Mouse (Mus musculus) lung, postnatal 0 days (tissue): ENCODE data around the gene Hectd3. TPM values are rescaled to one million over a fixed set of nuclear protein-coding genes. Genes with fewer than 3 reads are reported as not detected.

Experiments
- ATAC-seq: fragments of 200-750 bp; cut with Nextera tagmentation; 2 replicates; pipeline ENCODE4 v1.8.0; 2017; ENCODE audit warnings: moderate library complexity
- DNase-seq: peaks from one replicate; pipeline ENCODE4 v3.0.0-alpha.2; 2016; ENCODE audit warnings: low spot score
- H3K27ac ChIP-seq: fragments of 300-500 bp; sonication (generic); 2 replicates; pipeline ENCODE4 v1.5.1; 2014; ENCODE audit warnings: antibody characterized with exemption, mild to moderate bottlenecking, low read length, mixed read lengths
- H3K27me3 ChIP-seq: fragments of 300-500 bp; sonication (generic); replicated peaks from 2 replicates; pipeline ENCODE4 v1.6.1; 2014; ENCODE audit warnings: low read length, mixed read lengths; ENCODE audit not compliant: insufficient read depth
- H3K36me3 ChIP-seq: fragments of 300-500 bp; sonication (generic); 2 replicates; pipeline ENCODE4 v1.6.1; 2014; ENCODE audit warnings: low read length, mixed read lengths; ENCODE audit not compliant: insufficient read depth
- H3K4me1 ChIP-seq: fragments of 300-500 bp; sonication (generic); 2 replicates; pipeline ENCODE4 v1.6.1; 2014; ENCODE audit warnings: antibody characterized with exemption, low read depth, low read length, mixed read lengths; ENCODE audit not compliant: insufficient read depth
- H3K4me2 ChIP-seq: fragments of 300-500 bp; sonication (generic); replicated peaks from 2 replicates; pipeline ENCODE4 v1.6.1; 2014; ENCODE audit warnings: low read depth, mild to moderate bottlenecking, low read length, moderate library complexity, mixed read lengths
- H3K4me3 ChIP-seq: fragments of 300-500 bp; sonication (generic); 2 replicates; pipeline ENCODE4 v1.5.1; 2014; ENCODE audit warnings: low read depth, low read length
- H3K9ac ChIP-seq: fragments of 300-500 bp; sonication (generic); replicated peaks from 2 replicates; pipeline ENCODE4 v1.6.1; 2014; ENCODE audit warnings: low read depth, mild to moderate bottlenecking
- H3K9me3 ChIP-seq: fragments of 300-500 bp; sonication (generic); 2 replicates; pipeline ENCODE4 v1.6.1; 2016; ENCODE audit warnings: low read length, mixed read lengths
- CTCF ChIP-seq: IDR thresholded peaks from 2 replicates; pipeline ENCODE4 v1.5.1; 2016; ENCODE audit warnings: antibody characterized with exemption, mild to moderate bottlenecking
- EP300 ChIP-seq: IDR thresholded peaks from 2 replicates; pipeline ENCODE4 v1.6.1; 2016; ENCODE audit warnings: antibody characterized with exemption, mild to moderate bottlenecking, control low read depth
- WGBS: fragments of 180-500 bp; shearing (Covaris S2); extraction: QIAGEN DNeasy Blood & Tissue Kit; methylation state at CpG from one replicate; pipeline ENCODE4 v1.1.7; 2014; 5-methylcytosine and 5-hydroxymethylcytosine counted together
- polyA plus RNA-seq: library from polyadenylated mRNA; unstranded; fragments of >200 nt; fragmentation: Nextera tagmentation; extraction: Ambion mirVana; gene quantifications from 2 replicates; pipeline ENCODE4 v1.2.1, GENCODE M21; 2015

Hectd3 gene
- polyA plus RNA-seq, 1 experiment from 2014 or later: 10.2 TPM

GRCm38 (mm10) chr4:116987122-116987456 lies 8.0 kb upstream of the Hectd3 start:
- H3K36me3 ChIP-seq: no peaks in the 10 kb centered on the region; the same call in 1 of the 2 replicates
- H3K9ac ChIP-seq: no peak overlapping the region
- H3K4me1 ChIP-seq: no peaks in the 10 kb centered on the region
- WGBS: 57% methylated on average over 5 of the region's 5 CpGs
- H3K9me3 ChIP-seq: no peaks in the 10 kb centered on the region
- H3K4me2 ChIP-seq: no peak overlapping the region
- DNase-seq (no peak), ATAC-seq (no peak)
- H3K27me3 ChIP-seq: no peaks in the 10 kb centered on the region
- TF ChIP-seq EP300 (no peak), CTCF (no peak)
- no peak overlapping the region for H3K27ac ChIP-seq
- H3K4me3 ChIP-seq: no peak overlapping the region

- Histone ChIP-seq H3K9ac (no peak overlapping the region), H3K4me2 (no peak overlapping the region), H3K36me3 (no peaks in the 10 kb centered on the region; the same call in 1 of the 2 replicates), H3K4me1 (peaks cover 8% of the 10 kb centered on the region; the same call in 1 of the 2 replicates), H3K4me3 (no peak overlapping the region), H3K27me3 (no peaks in the 10 kb centered on the region), H3K27ac (no peak overlapping the region), H3K9me3 (no peaks in the 10 kb centered on the region)
- ATAC-seq: no peak
- TF ChIP-seq CTCF (no peak), EP300 (no peak)
- 69% methylated on average over 6 of the region's 6 CpGs for WGBS
- no peak for DNase-seq
Measured at GRCm38 (mm10) chr4:116989731-116990130, 5.4 kb upstream of the Hectd3 start.

- no peaks in the 10 kb centered on the region for H3K9me3 ChIP-seq
- peaks cover 14% of the 10 kb centered on the region for H3K4me1 ChIP-seq
- DNase-seq (peak; percentile 76), ATAC-seq (no peak)
- no peak overlapping the region for H3K4me3 ChIP-seq
- no peaks in the 10 kb centered on the region for H3K27me3 ChIP-seq
- no peaks in the 10 kb centered on the region; the same call in 1 of the 2 replicates for H3K36me3 ChIP-seq
- H3K9ac ChIP-seq: no peak overlapping the region
- no peak for TF ChIP-seq EP300
- TF ChIP-seq CTCF: peak; percentile 97
- WGBS: 13% methylated on average over 7 of the region's 7 CpGs
- H3K4me2 ChIP-seq: no peak overlapping the region
- H3K27ac ChIP-seq: no peak overlapping the region
Measured at GRCm38 (mm10) chr4:116991366-116991765, 3.8 kb upstream of the Hectd3 start.

GRCm38 (mm10) chr4:116993672-116994621 lies 1.2 kb upstream of the Hectd3 start, which contains the start of gene Urod:
TSS of gene Urod (minus strand) at chr4:116994413.
- peaks cover 14% of the 10 kb centered on the region for H3K4me1 ChIP-seq
- H3K27ac ChIP-seq: peak within 1 kb of the TSS; percentile 80
- H3K27me3 ChIP-seq: no peaks in the 10 kb centered on the region
- no peaks in the 10 kb centered on the region; the same call in 1 of the 2 replicates for H3K36me3 ChIP-seq
- H3K9me3 ChIP-seq: no peaks in the 10 kb centered on the region
- H3K4me3 ChIP-seq: peak within 1 kb of the TSS; percentile 91
- peak within 1 kb of the TSS; percentile 96 for H3K4me2 ChIP-seq
- no peak for TF ChIP-seq CTCF
- TF ChIP-seq EP300: no peak
- peak; percentile 98 for DNase-seq
- peak; percentile 97 for ATAC-seq
- peak within 1 kb of the TSS; percentile 82 for H3K9ac ChIP-seq
- under 1% methylated on average over 38 of the region's 38 CpGs for WGBS

- H3K27ac ChIP-seq: peak overlapping the region; percentile 80
- no peaks in the 10 kb centered on the region for H3K27me3 ChIP-seq
- H3K4me1 ChIP-seq: peaks cover 14% of the 10 kb centered on the region
- H3K4me2 ChIP-seq: peak overlapping the region; percentile 96
- H3K36me3 ChIP-seq: peaks cover 7% of the 10 kb centered on the region; the same call in 1 of the 2 replicates
- 2% methylated on average over 16 of the region's 16 CpGs for WGBS
- DNase-seq: peak; percentile 75
- H3K9ac ChIP-seq: peak overlapping the region; percentile 82
- ATAC-seq: peak; percentile 37
- no peaks in the 10 kb centered on the region for H3K9me3 ChIP-seq
- TF ChIP-seq CTCF: peak; percentile 61
- no peak for TF ChIP-seq EP300
- H3K4me3 ChIP-seq: peak overlapping the region; percentile 91
Measured at GRCm38 (mm10) chr4:116995798-116996135, 650 bp downstream of the Hectd3 start.

DNA sequence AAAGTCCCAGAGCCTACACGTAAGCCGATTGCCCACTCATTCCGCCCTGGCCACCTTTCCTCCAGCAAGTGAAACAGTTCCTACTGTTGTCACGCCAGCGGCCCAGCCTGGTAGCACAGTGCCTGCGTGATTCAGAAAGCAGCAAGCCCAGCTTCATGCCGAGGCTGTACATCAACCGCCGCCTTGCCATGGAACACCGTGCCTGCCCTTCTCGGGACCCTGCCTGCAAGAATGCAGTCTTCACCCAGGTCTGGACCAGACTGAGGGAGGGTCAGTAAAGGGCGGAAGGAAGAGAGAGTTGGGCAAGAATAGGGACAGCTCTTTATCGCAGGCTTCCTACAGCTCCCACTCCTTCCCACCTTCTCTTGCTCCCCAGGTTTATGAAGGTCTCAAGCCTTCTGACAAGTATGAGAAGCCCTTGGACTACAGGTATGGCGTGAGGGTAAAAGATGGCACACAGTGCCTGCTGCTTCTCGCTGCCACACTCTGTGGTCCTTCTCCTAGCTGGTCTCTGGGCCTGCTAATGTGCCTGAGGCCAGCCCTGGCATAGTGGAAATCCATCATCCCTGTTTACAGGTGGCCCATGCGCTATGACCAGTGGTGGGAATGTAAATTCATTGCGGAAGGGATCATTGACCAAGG lies 4.5 kb downstream of the Hectd3 start:
- TF ChIP-seq EP300 (no peak), CTCF (no peak)
- Histone ChIP-seq H3K9ac (no peak overlapping the region), H3K9me3 (no peaks in the 10 kb centered on the region), H3K4me3 (no peak overlapping the region), H3K27ac (no peak overlapping the region), H3K4me2 (no peak overlapping the region), H3K27me3 (no peaks in the 10 kb centered on the region), H3K36me3 (peaks cover 29% of the 10 kb centered on the region), H3K4me1 (peaks cover 6% of the 10 kb centered on the region)
- ATAC-seq (no peak), DNase-seq (no peak)
- 94% methylated on average over 17 of the region's 17 CpGs for WGBS
